Mouse (Mus musculus) olfactory bulb, adult 2 months (tissue): Measurements from ENCODE around the gene Prr36.

Experiments
- CTCF ChIP-seq: fragments of 200-500 bp; IDR thresholded peaks from 2 replicates; pipeline ENCODE4 v1.5.1; 2012; ENCODE audit warnings: low read depth, mild to moderate bottlenecking, low read length, moderate library complexity; ENCODE audit not compliant: insufficient read depth
- POLR2A ChIP-seq: fragments of 200-500 bp; IDR thresholded peaks from 2 replicates; pipeline ENCODE4 v1.6.1; 2012; ENCODE audit warnings: mild to moderate bottlenecking, low read depth, low read length, moderate library complexity; ENCODE audit not compliant: insufficient read depth

- no peak for TF ChIP-seq CTCF
- no peak for TF ChIP-seq POLR2A
Measured at GRCm38 (mm10) chr8:4211097-4211496, 6.2 kb downstream of the Prr36 start.
